Mouse (Mus musculus) ZHBTc4 (cell line): ENCODE data around the gene Ganab.

Experiments
- DNase-seq: peaks from one replicate; pipeline ENCODE4 v3.0.0-alpha.2; 2011; ENCODE audit warnings: low read depth, low spot score

Ganab gene

DNA sequence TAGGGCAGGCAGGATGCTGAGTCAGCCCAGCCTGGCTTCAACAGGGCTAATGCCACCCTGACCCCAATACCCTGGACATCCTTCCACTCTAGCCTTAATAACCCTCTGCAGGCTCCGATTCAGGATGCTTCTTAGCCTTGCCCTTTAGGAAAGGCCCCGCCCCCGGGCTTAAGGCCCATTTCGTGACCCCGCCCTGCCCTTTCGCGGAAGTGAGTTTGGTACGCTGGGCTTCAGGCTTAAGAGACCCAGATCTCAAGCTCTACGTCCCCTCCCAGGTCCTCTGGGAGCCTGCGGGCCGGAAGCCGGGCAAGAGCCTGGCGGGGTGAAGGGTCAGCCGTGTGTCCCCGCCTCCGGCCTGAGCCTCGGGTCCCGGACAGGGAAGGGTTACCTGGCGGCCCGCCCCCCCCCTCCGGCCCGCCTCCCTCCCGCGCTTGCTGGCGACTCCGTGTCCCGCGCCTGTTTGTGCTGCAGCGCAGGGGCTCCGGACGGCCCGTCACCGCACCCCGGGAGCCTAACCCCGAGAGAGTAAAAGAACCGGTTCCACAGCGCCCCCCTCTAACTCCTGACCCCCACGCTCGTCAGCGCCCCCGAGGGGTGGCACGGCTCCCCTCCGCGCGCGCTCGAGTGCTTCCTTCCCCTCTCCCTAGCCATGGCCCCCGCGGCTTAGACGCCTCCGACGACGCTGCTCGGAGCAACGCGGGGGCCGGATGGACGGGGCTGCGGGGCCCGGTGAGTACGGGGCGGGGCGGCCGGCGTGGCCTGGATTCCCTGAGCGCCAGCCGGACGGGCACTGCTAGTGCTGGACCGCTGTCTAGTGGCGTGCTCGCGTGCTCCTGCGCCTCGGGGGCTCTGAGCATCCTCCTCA lies 31.6 kb downstream of the Ganab start, which contains the start of the genes Rom1 and Eml3:
Gene Rom1 (minus strand): TSS at position 133 of the 865 bp plus-strand sequence.
Gene Eml3 (plus strand): TSS at position 329 of the 865 bp plus-strand sequence.
- DNase-seq: peak; percentile 93

DNA sequence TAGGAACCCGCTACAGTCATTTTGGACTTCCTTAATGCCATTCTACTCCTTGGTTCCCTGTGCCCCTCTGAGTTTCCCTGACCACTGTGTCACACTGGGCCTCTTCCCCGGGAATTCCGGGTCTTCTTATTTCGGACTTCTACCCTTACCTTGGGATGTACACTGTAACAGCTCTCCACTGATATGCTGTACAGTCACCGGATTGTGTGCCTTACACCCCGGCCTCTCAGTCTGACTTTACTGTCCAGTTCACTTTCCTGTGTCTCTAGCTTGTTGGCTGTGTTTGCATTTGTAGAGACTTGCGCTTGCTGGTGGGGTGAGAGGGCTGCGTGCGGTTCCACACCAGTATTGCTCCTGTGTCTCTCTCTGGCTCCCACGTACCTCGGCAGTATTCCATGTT lies 32.2 kb downstream of the Ganab start:
- DNase-seq: no peak

DNA sequence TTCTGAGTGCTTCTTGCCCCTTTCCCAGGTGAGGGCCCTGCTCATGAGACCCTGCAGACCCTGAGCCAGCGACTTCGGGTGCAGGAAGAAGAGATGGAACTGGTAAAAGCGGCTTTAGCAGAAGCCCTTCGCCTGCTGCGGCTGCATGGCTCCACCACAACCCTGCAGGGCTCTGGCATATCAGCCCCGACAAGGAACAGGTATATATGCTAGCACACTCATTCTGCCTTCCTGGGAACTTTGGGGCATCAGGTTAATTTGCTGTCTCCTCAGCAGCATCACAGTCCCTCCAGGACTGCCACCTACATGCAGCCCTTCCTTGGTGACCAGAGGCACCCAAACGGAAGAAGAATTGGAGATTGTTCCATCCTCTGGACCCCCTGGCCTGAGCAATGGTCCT lies 32.9 kb downstream of the Ganab start:
- DNase-seq: no peak

GRCm38 (mm10) chr19:8936736-8937135 lies 38.9 kb downstream of the Ganab start:
- DNase-seq: no peak

DNA sequence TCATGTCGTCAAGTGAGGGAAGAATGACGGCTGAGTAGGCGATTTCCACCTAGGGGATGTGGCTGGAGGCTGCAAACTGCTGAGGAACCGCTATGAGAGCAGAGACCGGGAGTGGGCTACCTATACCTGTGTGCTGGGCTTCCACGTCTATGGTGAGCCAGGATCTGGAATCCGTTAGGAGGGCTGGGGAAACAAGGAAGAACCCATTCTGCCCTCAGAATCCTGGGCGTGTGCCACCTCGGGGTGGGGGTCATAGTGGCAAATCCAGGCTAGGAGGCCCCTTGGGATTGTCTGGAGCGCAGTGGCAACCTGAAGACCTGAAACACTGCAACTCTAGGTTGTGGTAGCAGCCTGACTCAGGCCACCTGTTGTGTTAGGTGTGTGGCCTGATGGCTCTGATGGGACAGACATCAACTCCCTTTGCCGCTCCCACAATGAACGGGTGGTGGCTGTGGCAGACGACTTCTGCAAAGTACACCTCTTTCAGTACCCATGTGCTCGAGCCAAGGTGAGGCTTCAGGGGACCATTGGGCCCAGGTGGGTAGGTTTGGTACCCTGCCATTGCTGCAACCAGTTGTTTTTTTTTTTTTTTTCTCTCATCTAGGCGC lies 42.8 kb downstream of the Ganab start:
- peak; percentile 77 for DNase-seq

DNA sequence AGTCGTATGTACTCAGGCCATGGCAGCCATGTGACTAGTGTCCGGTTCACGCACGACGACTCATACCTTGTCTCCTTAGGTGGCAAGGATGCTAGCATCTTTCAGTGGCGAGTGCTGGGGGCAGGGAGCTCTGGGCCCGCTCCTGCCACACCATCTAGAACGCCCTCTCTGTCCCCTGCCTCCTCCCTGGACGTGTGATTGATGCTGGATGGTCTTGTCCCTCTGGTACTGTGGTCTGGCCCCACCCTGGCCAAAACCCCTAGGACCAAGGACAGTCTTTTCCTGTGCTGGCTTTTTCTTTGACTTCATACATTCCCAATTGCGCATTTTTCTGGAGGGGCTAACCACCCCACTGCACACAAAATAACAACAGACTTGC lies 43.3 kb downstream of the Ganab start:
- DNase-seq: no peak

DNA sequence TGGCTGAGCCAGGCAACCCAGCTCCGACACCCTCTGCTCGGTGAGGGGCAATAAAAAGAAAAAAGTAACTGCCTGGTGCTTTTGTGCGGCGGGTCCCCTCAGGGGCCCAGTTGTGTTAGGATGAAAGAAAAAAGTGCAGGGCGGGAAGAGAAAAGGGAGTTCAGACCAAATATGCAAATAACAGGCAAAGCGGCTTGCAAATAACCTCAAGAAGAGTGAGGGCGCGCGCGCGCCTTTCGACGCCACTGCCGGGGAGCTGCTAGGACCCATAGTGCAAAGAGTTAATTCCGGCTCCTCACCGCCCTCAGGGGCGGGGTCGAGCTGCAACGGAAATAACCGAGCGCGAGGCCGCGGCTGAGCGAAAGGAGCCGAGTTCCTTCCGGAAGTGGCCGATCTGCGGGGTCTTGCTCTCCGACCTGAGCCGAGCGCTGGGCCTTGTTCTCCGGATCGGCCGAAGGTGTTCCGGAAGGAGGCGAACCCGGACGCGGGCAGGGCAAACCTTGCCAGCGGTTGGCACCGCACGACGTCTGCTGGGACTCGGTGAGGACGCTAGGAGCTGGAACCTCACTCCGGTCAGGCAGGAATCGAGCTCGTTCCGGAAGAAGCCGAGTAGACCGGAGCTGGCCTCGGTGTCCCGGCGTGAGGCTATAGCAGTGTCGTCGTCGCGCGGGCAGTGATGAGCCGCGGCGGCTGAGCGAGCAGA lies 43.8 kb downstream of the Ganab start, which contains the start of gene Mta2:
Gene Mta2 (plus strand): TSS at position 361 of the 703 bp plus-strand sequence.
- peak; percentile 98 for DNase-seq

DNA sequence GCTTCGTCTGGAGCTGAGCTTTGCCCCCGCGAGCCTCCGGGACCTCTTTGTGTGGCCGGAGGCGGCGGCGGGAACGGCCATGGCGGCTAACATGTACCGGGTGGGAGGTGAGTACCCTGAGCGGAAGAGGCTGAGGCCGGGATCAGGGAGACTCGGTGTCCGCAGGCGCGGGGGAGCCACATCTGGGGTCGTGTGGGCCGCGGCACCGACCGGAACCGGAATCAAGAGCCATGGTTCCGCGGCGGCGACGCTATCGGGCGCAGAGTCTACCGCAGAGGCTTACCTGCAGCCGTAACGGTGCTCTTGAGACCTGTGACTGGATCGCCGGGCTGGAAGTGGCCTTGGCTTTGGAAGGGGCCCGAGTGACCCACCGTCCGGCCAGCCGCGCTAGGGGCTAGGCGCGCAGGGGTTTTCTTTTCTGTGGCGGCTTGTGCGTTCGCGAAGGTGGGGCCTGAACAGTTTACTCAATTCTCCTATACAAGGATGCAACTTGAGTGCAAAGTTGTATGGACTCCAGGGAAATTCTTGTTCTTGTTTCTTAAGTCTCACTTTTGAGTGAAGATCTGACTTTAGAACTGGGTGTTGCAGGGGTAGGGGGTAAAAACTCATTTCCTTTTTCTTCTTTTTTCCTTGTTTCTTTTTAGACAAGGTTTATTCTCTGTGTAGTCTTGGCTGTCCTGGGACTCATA lies 44.5 kb downstream of the Ganab start:
- peak; percentile 63 for DNase-seq

DNA sequence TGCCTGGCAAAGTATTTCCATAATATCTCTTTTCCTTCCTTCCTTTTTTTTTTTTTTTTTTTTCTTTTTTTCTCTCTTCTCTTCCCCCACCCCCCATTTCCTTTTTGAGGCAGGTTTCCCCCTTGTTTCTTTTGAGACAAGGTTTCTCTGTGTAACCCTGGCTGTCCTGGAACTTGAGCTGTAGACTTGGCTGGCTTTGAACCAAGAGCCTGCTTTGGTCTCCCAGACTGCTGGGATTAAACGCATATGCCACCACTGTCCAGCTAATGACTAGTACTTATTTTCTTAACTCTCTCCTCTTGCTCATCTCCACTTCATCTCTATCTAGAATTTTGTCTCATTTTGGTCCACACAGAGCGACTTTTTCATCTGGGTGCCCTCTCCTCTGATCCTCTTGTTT lies 45.2 kb downstream of the Ganab start:
- DNase-seq: no peak

- no peak for DNase-seq
These were observed 46.2 kb downstream of the Ganab start for GRCm38 (mm10) chr19:8944062-8944461.

- peak; percentile 93 for DNase-seq
These were observed 46.9 kb downstream of the Ganab start for GRCm38 (mm10) chr19:8944750-8945149.

DNA sequence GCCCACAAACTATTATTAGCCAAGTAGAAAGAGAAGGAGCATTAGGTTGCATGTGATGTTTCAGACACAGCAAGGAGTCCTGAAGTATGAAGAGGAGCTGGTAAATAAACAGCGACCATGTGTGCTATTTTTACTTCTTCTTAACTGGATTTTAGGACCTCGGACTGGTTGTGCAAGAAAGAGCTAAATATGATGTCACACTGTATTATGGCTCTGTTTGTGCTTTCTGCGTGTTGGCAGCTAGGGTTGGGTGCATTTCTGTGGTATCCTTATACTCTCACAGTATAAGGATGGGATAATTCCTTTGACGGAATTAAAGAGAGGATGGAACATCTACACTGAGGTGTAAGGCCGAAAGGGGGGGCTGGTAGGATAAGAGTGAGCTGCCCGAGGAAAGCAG lies 47.4 kb downstream of the Ganab start:
- DNase-seq: no peak

- no peak for DNase-seq
These were observed 49.1 kb downstream of the Ganab start for GRCm38 (mm10) chr19:8946929-8947328.

- DNase-seq: no peak
These were observed 52.3 kb downstream of the Ganab start for GRCm38 (mm10) chr19:8950190-8950589.

DNA sequence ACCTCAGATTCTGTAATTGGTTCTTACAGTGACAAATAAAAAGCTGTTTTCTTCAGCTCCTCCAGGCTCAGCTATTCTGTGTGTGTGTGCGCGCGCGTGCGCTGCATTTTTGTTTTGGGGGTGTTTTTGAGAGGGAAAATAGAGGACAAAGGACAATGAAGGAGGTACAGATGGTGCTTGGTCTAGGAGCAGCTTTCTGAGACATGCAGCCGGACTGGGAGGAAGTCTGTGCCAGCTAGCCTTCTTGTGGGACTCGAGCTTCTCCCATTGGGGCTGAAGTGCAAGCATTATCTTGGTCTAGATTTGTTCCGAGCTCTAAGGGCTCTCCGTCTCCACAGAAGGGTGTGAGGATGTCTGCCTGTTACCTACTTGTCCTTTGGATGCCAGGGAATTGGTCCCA lies 54.4 kb downstream of the Ganab start:
- DNase-seq: no peak

DNA sequence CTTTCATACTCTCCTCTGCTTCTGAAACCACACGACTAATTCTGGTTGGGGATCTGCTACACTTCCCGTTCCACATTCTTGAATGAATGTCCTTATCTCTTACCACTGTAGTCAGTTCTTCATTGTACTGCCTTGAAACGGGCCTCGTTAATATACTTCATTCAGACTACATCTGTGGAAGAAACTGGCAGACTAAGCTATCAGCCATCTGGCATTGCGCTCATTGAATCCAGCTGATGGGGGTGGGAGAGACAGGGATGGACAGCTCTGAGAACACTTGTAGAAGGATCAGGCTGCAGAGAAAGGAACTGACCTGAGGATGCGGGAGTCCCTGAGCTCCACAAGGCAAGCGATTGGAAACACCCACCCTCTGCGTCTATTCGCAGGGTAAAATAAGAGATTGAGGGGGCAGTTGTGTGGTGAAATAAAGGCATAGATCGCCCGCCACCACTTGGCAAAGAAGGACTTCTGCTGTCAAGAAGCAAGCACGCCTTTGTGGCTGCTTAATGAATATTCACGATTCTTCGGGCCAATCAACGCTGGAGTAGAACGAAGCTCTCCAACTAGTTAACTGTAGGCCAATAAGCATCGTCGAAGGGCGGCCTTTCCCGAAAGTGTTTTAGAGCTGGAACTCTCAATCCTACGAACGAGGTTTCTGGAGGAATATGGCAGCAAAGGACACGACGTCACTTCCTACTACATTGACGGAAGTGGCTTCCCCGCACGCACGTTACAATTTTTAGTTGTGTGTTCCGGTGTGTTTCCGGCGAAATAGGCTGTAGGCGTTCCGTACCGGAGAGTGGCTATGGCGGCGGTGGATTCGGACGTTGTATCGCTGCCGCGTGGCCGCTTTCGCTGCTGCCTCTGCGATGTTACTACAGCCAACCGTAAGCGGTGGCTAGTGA lies 55.5 kb downstream of the Ganab start, which contains the start of gene Tut1:
Gene Tut1 (plus strand): TSS at position 713 of the 905 bp plus-strand sequence.
- peak; percentile 98 for DNase-seq

GRCm38 (mm10) chr19:8954171-8954570 lies 56.3 kb downstream of the Ganab start:
- DNase-seq: no peak

GRCm38 (mm10) chr19:8962256-8962655 lies 64.4 kb downstream of the Ganab start:
- no peak for DNase-seq

- no peak for DNase-seq
These were observed 67.2 kb downstream of the Ganab start for GRCm38 (mm10) chr19:8965075-8965474.

GRCm38 (mm10) chr19:8965771-8966170 lies 67.9 kb downstream of the Ganab start:
- DNase-seq: no peak

GRCm38 (mm10) chr19:8966198-8966589 lies 68.3 kb downstream of the Ganab start:
- DNase-seq: no peak
